Mouse (Mus musculus) forebrain, embryonic 15.5 days (tissue): Measurements from ENCODE around the gene Oaz1. TPM values are rescaled to one million over a fixed set of nuclear protein-coding genes. Genes with fewer than 3 reads are reported as not detected.
"Not testable (repeated sequence)": the region's sequence is repeated elsewhere in the genome, so short reads cannot be mapped to it uniquely, and the experiment has no call there.

ENCODE experiments used
- ATAC-seq: fragments of 200-750 bp; cut with Nextera tagmentation; replicated peaks from 2 replicates; pipeline ENCODE4 v1.8.0; 2017; ENCODE audit warnings: mild to moderate bottlenecking, moderate TSS enrichment, moderate library complexity
- H3K27ac ChIP-seq: fragments of 300-500 bp; sonication (generic); replicated peaks from 2 replicates; pipeline ENCODE4 v1.5.1; 2015; ENCODE audit warnings: mild to moderate bottlenecking, inconsistent platforms
- H3K27me3 ChIP-seq: fragments of 300-500 bp; sonication (generic); 2 replicates; pipeline ENCODE4 v1.6.1; 2015; ENCODE audit warnings: inconsistent platforms
- H3K36me3 ChIP-seq: fragments of 300-500 bp; sonication (generic); 2 replicates; pipeline ENCODE4 v1.6.1; 2015; ENCODE audit warnings: mild to moderate bottlenecking, inconsistent platforms
- H3K4me1 ChIP-seq: fragments of 300-500 bp; sonication (generic); 2 replicates; pipeline ENCODE4 v1.6.1; 2015; ENCODE audit warnings: inconsistent platforms
- H3K4me2 ChIP-seq: fragments of 300-500 bp; sonication (generic); replicated peaks from 2 replicates; pipeline ENCODE4 v1.6.1; 2015; ENCODE audit warnings: mild to moderate bottlenecking, inconsistent platforms
- H3K4me3 ChIP-seq: fragments of 300-500 bp; sonication (generic); 2 replicates; pipeline ENCODE4 v1.5.1; 2015; ENCODE audit warnings: mild to moderate bottlenecking, inconsistent platforms
- H3K9ac ChIP-seq: fragments of 300-500 bp; sonication (generic); replicated peaks from 2 replicates; pipeline ENCODE4 v1.6.1; 2015; ENCODE audit warnings: mild to moderate bottlenecking, inconsistent platforms
- H3K9me3 ChIP-seq: fragments of 300-500 bp; sonication (generic); 2 replicates; pipeline ENCODE4 v1.6.1; 2016; ENCODE audit warnings: inconsistent platforms
- WGBS: fragments of 180-500 bp; shearing (Covaris S2); methylation state at CpG from one replicate; pipeline ENCODE4 v1.1.7; 2015; ENCODE audit warnings: mixed read lengths; 5-methylcytosine and 5-hydroxymethylcytosine counted together
- polyA plus RNA-seq: library from polyadenylated mRNA; unstranded; fragments of >200 nt; fragmentation: Nextera tagmentation; extraction: Ambion mirVana; gene quantifications from 2 replicates; pipeline ENCODE4 v1.2.1, GENCODE M21; 2015

The Oaz1 gene
- polyA plus RNA-seq, 1 experiment from 2014 or later: 1,419 TPM

DNA sequence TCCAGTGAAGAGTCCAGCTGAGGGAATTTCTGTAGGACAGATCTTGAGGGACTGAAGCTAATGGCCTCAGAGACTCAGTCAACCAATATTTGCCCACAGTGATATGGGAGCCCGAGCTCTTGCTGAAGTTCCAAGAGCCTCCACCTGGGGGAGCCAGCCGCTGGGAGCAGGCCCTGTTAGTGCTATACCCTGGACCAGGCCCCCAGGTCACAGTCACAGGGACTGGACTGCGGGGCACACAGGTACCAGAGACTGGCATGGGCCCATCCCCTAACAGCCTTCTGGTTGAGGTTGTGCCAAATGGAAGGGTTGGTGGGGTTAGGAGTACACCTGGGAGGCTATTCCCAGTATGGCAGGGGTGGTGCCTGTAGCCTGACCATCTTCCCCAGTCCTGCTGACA, 20.5 kb upstream of the Oaz1 start:
- H3K9me3 ChIP-seq: no peaks in the 10 kb centered on the region
- H3K36me3 ChIP-seq: peaks cover 37% of the 10 kb centered on the region
- no peak overlapping the region for H3K4me2 ChIP-seq
- WGBS: 13% methylated on average over 3 of the region's 3 CpGs
- ATAC-seq: 0 out of 2 replicates have a peak, but pooled peaks have one; percentile 6
- no peak overlapping the region for H3K27ac ChIP-seq
- H3K4me3 ChIP-seq: no peak overlapping the region
- H3K9ac ChIP-seq: no peak overlapping the region
- peaks cover 32% of the 10 kb centered on the region for H3K27me3 ChIP-seq
- H3K4me1 ChIP-seq: peaks cover 26% of the 10 kb centered on the region

DNA sequence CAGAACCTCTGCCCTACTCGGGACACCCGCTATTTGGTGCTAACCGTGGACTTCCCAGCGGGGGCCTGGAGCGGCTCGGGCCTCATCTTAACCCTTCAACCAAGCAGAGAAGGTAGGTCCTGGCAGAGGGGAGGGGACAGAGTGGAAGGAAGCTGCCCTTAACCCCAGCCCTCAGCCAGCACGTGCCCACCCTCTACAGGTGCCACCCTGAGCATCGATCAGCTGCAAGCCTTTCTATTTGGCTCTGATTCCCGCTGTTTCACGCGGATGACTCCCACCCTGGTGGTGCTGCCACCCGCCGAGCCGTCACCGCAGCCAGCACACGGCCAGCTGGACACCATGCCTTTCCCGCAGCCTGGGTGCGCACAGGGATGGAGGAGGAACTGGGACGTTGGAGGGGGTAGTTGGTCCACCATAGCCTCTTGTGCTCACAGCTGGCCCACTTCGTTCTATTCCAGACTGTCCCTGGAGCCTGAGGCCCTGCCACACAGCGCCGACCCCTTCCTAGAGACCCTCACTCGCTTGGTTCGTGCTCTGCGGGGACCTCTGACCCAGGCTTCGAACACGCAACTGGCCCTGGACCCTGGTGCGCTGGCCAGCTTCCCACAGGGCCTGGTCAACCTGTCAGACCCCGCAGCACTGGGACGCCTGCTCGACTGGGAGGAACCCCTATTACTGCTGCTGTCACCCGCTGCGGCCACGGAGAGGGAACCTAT, 20.0 kb upstream of the Oaz1 start:
- peak overlapping the region; percentile 55 for H3K9ac ChIP-seq
- peaks cover 37% of the 10 kb centered on the region for H3K27me3 ChIP-seq
- H3K4me1 ChIP-seq: peaks cover 26% of the 10 kb centered on the region
- H3K4me3 ChIP-seq: peak overlapping the region; percentile 47
- peak; percentile 10; the same call in 1 of the 2 replicates for ATAC-seq
- H3K27ac ChIP-seq: peak overlapping the region; percentile 82
- H3K4me2 ChIP-seq: peak overlapping the region; percentile 80
- 43% methylated on average over 34 of the region's 34 CpGs for WGBS
- H3K9me3 ChIP-seq: no peaks in the 10 kb centered on the region
- H3K36me3 ChIP-seq: peaks cover 35% of the 10 kb centered on the region

DNA sequence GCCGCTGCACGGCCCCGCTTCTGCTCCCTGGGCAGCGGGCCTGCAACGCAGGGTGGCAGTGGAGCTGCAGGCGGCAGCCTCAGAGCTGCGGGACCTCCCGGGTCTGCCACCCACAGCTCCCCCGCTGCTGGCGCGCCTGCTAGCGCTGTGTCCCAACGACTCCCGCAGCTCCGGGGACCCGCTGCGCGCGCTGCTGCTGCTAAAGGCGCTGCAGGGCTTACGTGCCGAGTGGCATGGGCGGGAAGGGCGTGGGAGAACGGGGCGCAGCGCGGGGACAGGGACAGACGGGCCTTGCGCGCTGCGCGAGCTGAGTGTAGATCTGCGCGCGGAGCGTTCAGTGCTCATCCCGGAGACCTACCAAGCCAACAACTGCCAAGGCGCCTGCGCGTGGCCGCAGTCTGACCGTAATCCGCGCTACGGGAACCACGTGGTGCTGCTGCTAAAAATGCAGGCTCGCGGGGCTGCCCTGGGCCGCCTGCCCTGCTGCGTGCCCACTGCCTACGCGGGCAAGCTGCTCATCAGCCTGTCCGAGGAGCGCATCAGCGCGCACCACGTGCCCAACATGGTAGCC, 19.3 kb upstream of the Oaz1 start:
- Histone ChIP-seq H3K36me3 (peaks cover 28% of the 10 kb centered on the region), H3K27ac (peak overlapping the region; percentile 82)
- peak; percentile 79 for ATAC-seq

DNA sequence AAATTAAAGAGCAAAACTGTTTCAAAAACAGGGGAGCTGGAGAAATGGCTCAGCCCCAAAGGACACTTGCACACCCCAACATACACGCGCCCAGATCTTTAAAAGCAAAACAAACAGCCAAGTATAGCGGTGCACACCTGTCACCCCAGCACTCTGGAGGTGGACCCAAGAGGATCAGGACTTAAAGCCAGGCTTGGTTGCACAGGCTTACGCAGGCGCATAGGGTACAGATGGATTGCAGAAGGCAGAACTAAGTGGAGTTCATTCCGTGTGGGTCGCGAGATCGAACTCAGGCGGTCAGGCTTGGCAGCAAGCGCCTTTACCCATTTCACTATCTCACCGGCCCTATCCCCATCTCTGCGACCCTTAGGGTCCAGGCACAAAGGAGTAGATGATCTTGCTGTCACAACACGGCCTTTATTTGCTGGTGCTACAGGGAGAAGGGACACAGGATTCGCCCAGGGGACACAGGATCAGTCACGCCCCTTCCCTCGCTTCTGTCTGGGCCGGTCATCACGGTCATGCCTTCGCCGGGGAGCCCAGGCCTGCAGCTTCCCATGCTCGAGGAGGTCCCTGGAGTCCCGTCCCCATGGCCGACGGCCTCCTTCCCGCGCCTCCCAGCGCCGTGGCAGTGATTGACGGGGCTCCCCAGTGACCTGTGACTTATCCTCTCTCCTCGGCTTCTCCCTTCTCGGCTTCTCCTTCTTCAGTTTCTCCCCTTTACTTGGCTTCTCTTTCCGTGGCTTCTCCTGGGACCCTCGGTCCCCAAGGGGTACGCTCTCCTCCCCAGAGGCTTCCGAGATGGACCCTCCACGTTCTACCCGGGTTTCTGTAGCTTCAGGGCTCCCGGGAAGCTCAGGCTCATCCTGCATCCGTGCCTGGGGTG, 18.1 kb upstream of the Oaz1 start:
- peaks cover 40% of the 10 kb centered on the region for H3K27me3 ChIP-seq
- WGBS: 18% methylated on average over 40 of the region's 40 CpGs
- no peak overlapping the region for H3K27ac ChIP-seq
- H3K4me1 ChIP-seq: peaks cover 26% of the 10 kb centered on the region
- H3K9me3 ChIP-seq: no peaks in the 10 kb centered on the region
- no peak for ATAC-seq
- 0 out of 2 replicates have a peak overlapping the region, but pooled peaks have one; percentile 6 for H3K4me3 ChIP-seq
- H3K4me2 ChIP-seq: peak overlapping the region; percentile 80; the same call in 1 of the 2 replicates
- no peak overlapping the region for H3K9ac ChIP-seq
- peaks cover 16% of the 10 kb centered on the region for H3K36me3 ChIP-seq

More for the DNA sequence above, 19.3 kb upstream of the Oaz1 start:
- Histone ChIP-seq H3K9me3 (no peaks in the 10 kb centered on the region), H3K4me1 (peaks cover 26% of the 10 kb centered on the region), H3K27me3 (peaks cover 38% of the 10 kb centered on the region), H3K9ac (peak overlapping the region; percentile 55), H3K4me2 (peak overlapping the region; percentile 80), H3K4me3 (peak overlapping the region; percentile 47)
- WGBS: under 1% methylated on average over 56 of the region's 58 CpGs

DNA sequence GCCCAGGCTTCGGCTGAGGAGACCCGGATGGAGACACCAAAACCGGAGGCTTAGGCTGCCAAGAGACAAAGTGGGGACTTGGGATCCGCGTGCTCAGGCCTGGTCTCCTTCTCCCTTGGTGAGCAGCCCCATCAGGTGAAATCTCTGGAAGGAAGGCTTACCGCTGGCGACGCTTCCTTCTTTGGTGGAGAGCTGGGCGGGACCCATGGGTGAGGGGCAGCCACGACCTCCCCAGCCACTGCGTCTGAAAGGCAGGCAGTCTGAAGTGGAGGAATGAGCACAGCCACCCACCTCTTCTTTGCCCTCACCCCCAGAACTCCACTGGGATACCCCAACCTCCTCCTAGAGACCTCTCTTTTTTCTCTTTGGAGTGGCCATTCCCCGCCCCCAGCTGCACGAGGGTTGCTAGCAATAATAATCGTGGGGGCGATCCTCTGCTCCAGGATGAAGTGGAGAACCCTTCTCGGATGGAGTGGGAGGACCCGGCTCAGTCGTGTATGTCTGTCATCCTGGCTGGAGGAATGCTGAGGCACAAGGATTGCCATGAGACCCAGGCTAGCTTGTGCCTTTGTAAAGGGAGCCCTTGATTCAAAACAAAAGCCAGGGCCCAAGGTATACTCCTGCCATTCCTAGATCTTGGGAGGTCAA, 17.3 kb upstream of the Oaz1 start:
- H3K9ac ChIP-seq: no peak overlapping the region
- no peak overlapping the region for H3K27ac ChIP-seq
- H3K9me3 ChIP-seq: no peaks in the 10 kb centered on the region
- peaks cover 26% of the 10 kb centered on the region for H3K4me1 ChIP-seq
- no peak overlapping the region for H3K4me2 ChIP-seq
- peak overlapping the region; percentile 6; the same call in 1 of the 2 replicates for H3K4me3 ChIP-seq
- no peak for ATAC-seq
- 8% methylated on average over 18 of the region's 18 CpGs for WGBS
- H3K36me3 ChIP-seq: peaks cover 9% of the 10 kb centered on the region
- H3K27me3 ChIP-seq: peaks cover 41% of the 10 kb centered on the region

DNA sequence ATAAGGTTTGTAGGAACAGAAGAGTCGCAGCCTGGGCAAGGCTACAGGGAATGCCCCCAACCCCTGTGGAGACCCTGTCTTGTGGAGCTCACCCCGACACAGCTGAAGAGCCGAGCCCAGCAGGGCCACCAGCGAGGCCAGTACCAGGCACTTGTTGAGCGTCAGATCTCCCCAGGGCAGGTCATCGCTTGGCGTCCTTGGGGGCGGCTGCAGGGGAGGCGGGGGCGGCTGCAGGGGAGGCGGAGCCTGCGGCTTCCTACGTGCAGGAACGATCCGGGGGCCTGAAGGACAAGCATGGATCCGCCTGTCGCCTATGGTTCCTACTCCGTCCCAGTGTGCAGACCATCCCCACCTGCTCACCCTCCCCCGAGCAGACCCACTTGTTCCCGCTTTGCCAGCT, 16.4 kb upstream of the Oaz1 start:
- Histone ChIP-seq H3K4me3 (no peak overlapping the region), H3K9me3 (no peaks in the 10 kb centered on the region), H3K4me2 (no peak overlapping the region), H3K27ac (no peak overlapping the region), H3K27me3 (peaks cover 41% of the 10 kb centered on the region), H3K9ac (no peak overlapping the region), H3K4me1 (peaks cover 26% of the 10 kb centered on the region), H3K36me3 (peaks cover 1% of the 10 kb centered on the region; the same call in 1 of the 2 replicates)
- no peak for ATAC-seq
- 4% methylated on average over 20 of the region's 20 CpGs for WGBS

DNA sequence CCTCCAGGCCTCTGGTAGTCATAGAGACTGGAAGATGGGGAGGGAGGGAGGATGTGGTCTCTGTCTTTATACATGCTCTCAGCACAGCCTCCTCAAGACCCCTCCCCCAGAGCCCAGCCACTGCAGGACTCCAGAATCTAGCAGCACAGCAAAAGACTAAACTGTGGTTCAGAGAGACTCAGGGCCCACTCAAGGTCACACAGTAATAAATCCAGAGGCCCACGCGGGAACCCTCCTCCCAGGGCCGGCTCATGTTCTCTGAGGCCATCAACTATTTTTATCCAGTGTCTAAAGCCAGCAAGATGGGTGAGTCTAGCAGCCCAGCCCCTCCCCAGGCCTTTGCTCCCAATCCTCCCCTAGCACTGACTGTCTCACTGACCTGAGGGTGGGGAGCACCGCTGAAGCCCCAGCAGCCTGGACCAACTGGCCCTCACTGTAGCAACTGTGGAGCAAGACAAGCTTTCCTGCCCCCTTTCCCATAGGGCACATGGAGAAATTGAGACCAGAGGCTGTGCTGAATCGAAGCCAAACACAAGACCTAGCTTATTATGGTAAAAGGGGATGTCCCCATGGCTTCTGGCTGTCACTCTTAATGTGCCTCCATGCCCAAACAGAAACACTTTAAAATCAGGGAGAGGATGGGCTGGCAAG, 13.9 kb upstream of the Oaz1 start:
- Histone ChIP-seq H3K9ac (no peak overlapping the region), H3K4me2 (no peak overlapping the region), H3K4me1 (peaks cover 14% of the 10 kb centered on the region), H3K36me3 (no peaks in the 10 kb centered on the region), H3K27me3 (peaks cover 41% of the 10 kb centered on the region), H3K9me3 (no peaks in the 10 kb centered on the region), H3K27ac (no peak overlapping the region), H3K4me3 (no peak overlapping the region)
- 69% methylated on average over 5 of the region's 5 CpGs for WGBS
- ATAC-seq: no peak

DNA sequence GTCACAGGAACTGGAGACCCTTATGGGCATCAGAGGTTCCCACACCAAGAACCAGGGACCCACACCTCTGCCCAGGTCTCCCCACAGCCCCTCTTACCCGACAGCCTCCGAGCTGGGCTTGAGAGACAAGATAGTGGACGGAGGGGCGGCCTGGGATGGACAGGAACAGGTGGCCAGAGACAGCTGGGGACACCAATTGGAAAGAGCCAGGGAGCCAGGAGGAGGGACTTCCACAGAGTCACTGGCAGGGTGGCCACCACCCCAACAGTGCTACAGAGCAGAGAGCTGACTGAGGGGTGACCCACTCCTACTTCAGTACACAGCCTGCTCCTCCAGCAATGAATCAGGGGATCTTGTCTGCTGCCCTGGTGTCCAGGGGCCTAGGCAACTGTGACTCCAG, 13.1 kb upstream of the Oaz1 start, which contains the start of gene Jsrp1:
TSS of gene Jsrp1 (minus strand) at position 133 of the 400 bp plus-strand sequence.
- Histone ChIP-seq H3K9me3 (no peaks in the 10 kb centered on the region), H3K9ac (no peak within 1 kb of the TSS), H3K4me2 (no peak within 1 kb of the TSS), H3K27ac (no peak within 1 kb of the TSS), H3K36me3 (no peaks in the 10 kb centered on the region), H3K27me3 (peaks cover 34% of the 10 kb centered on the region), H3K4me1 (peaks cover 10% of the 10 kb centered on the region), H3K4me3 (no peak within 1 kb of the TSS)
- WGBS: 72% methylated on average over 4 of the region's 4 CpGs
- no peak for ATAC-seq

DNA sequence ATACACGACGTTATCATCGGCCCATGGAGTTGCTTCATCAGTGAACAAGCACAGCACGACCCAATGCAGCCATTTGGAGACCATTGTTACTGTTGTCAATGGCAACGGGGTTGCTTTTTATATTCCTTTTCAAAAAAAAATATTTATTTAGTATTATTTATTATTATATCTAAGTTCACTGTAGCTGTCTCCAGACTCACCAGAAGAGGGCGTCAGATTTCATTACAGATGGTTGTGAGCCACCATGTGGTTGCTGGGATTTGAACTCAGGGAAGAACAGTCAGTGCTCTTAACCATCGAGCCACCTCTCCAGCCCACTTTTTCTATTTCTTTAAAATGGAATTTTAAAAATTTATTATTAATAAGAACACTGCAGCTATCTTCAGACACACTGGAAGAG, 11.7 kb upstream of the Oaz1 start:
- no peak overlapping the region for H3K27ac ChIP-seq
- no peaks in the 10 kb centered on the region for H3K9me3 ChIP-seq
- peaks cover 21% of the 10 kb centered on the region for H3K27me3 ChIP-seq
- H3K4me1 ChIP-seq: no peaks in the 10 kb centered on the region
- no peak for ATAC-seq
- no peak overlapping the region for H3K4me3 ChIP-seq
- WGBS: 71% methylated on average over 7 of the region's 7 CpGs
- H3K36me3 ChIP-seq: no peaks in the 10 kb centered on the region
- no peak overlapping the region for H3K9ac ChIP-seq
- H3K4me2 ChIP-seq: no peak overlapping the region

DNA sequence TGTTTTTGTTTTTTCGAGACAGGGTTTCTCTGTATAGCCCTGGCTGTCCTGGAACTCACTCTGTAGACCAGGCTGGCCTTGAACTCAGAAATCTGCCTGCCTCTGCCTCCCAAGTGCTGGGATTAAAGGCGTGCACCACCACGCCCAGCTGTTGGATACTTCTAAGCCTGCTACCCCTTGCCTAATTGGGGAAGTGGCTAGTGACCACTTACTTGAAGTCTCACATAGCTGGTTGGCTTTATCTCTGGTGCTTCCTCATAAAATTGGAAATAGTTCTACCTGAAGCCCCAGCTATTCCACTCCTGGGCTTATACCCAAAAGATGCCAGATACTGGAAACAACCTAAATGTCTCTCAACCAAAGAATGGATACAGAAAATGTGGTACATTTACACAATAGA, 10.2 kb upstream of the Oaz1 start:
- 78% methylated on average over 3 of the region's 3 CpGs for WGBS

DNA sequence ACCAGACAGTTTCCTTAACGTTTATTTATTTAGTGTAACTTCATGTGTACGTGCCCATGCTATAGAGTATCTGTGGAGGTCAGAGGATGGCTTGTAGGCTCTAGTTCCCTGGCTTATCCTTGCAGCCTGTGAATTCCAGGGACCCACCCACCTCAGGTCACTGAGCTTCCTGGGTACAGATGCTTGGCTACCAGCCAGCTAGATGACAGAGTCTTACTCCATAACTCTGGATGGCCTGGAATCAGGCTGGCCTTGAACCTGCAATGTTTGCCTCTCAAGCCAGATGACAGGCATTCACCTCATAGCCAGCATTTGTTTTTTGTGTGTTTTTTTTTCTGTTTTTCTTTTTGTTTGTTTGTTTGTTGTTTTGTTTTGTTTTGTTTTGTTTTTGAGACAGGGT, 9.3 kb upstream of the Oaz1 start:
- 68% methylated on average over 2 of the region's 2 CpGs for WGBS
- Histone ChIP-seq H3K4me2 (no peak overlapping the region), H3K9me3 (no peaks in the 10 kb centered on the region), H3K27me3 (0 out of 2 replicates have a peak, but pooled peaks cover 3% of the 10 kb centered on the region), H3K4me3 (no peak overlapping the region), H3K9ac (no peak overlapping the region), H3K36me3 (no peaks in the 10 kb centered on the region), H3K4me1 (no peaks in the 10 kb centered on the region), H3K27ac (no peak overlapping the region)
- no peak for ATAC-seq

More for the DNA sequence above, 10.2 kb upstream of the Oaz1 start:
- ATAC-seq, H3K9me3 ChIP-seq, H3K27ac ChIP-seq, H3K9ac ChIP-seq, H3K4me1 ChIP-seq, H3K27me3 ChIP-seq, H3K36me3 ChIP-seq, H3K4me2 ChIP-seq, H3K4me3 ChIP-seq: not testable (repeated sequence)
